Mouse (Mus musculus) embryonic facial prominence, embryonic 14.5 days (tissue): ENCODE data around the gene Sema5a. TPM values are rescaled to one million over a fixed set of nuclear protein-coding genes. Genes with fewer than 3 reads are reported as not detected.
"Not testable (repeated sequence)": the region's sequence is repeated elsewhere in the genome, so short reads cannot be mapped to it uniquely, and the experiment has no call there.

Source experiments
- ATAC-seq: fragments of 200-750 bp; cut with Nextera tagmentation; 2 replicates; pipeline ENCODE4 v1.8.0; 2017; ENCODE audit warnings: low read depth, moderate number of reproducible peaks, moderate TSS enrichment
- DNase-seq: peaks from one replicate; pipeline ENCODE4 v3.0.0-alpha.2; 2015; ENCODE audit warnings: low spot score
- H3K27ac ChIP-seq: fragments of 300-500 bp; sonication (generic); replicated peaks from 2 replicates; pipeline ENCODE4 v1.5.1; 2014; ENCODE audit warnings: low read depth, mild to moderate bottlenecking, low read length, moderate library complexity
- H3K27me3 ChIP-seq: fragments of 300-500 bp; sonication (generic); replicated peaks from 2 replicates; pipeline ENCODE4 v1.6.1; 2014; ENCODE audit warnings: low read length; ENCODE audit not compliant: control insufficient read depth, insufficient read depth
- H3K36me3 ChIP-seq: fragments of 300-500 bp; sonication (generic); 2 replicates; pipeline ENCODE4 v1.6.1; 2014; ENCODE audit warnings: low read length, mixed read lengths; ENCODE audit not compliant: control insufficient read depth, insufficient read depth
- H3K4me1 ChIP-seq: fragments of 300-500 bp; sonication (generic); 2 replicates; pipeline ENCODE4 v1.6.1; 2014; ENCODE audit warnings: antibody characterized with exemption, low read length; ENCODE audit not compliant: control insufficient read depth, insufficient read depth
- H3K4me2 ChIP-seq: fragments of 300-500 bp; sonication (generic); 2 replicates; pipeline ENCODE4 v1.6.1; 2014; ENCODE audit warnings: low read depth, mild to moderate bottlenecking, low read length, moderate library complexity, mixed read lengths
- H3K4me3 ChIP-seq: fragments of 300-500 bp; sonication (generic); 2 replicates; pipeline ENCODE4 v1.5.1; 2014; ENCODE audit warnings: low read depth, mild to moderate bottlenecking, low read length
- H3K9ac ChIP-seq: fragments of 300-500 bp; sonication (generic); 2 replicates; pipeline ENCODE4 v1.6.1; 2014; ENCODE audit warnings: low read depth, mild to moderate bottlenecking, low read length, moderate library complexity, mixed read lengths
- H3K9me3 ChIP-seq: fragments of 300-500 bp; sonication (generic); 2 replicates; pipeline ENCODE4 v1.6.1; 2016; ENCODE audit warnings: low read length; ENCODE audit not compliant: control insufficient read depth
- WGBS: fragments of 180-500 bp; shearing (Covaris S2); extraction: QIAGEN DNeasy Blood & Tissue Kit; methylation state at CpG from one replicate; pipeline ENCODE4 v1.1.7; 2014; 5-methylcytosine and 5-hydroxymethylcytosine counted together
- polyA plus RNA-seq: library from polyadenylated mRNA; unstranded; fragments of >200 nt; fragmentation: Nextera tagmentation; extraction: Ambion mirVana; gene quantifications from 2 replicates; pipeline ENCODE4 v1.2.1, GENCODE M21; 2014

Gene Sema5a
- polyA plus RNA-seq, 1 experiment from 2014 or later = 26.7 TPM

GRCm38 (mm10) chr15:32226888-32227395, 17.7 kb upstream of the Sema5a start:
- WGBS = 87% methylated on average over 7 of the region's 7 CpGs
- no peaks in the 10 kb centered on the region for H3K27me3 ChIP-seq
- H3K4me2 ChIP-seq = no peak overlapping the region
- H3K9ac ChIP-seq = no peak overlapping the region
- no peaks in the 10 kb centered on the region for H3K4me1 ChIP-seq
- H3K4me3 ChIP-seq = no peak overlapping the region
- H3K36me3 ChIP-seq = no peaks in the 10 kb centered on the region
- H3K9me3 ChIP-seq = no peaks in the 10 kb centered on the region
- no peak overlapping the region for H3K27ac ChIP-seq
- ATAC-seq = no peak
- DNase-seq = no peak

GRCm38 (mm10) chr15:32230066-32230465, 14.5 kb upstream of the Sema5a start:
- Histone ChIP-seq H3K27ac (no peak overlapping the region), H3K4me3 (no peak overlapping the region), H3K36me3 (no peaks in the 10 kb centered on the region), H3K4me2 (no peak overlapping the region), H3K4me1 (no peaks in the 10 kb centered on the region; the same call in 1 of the 2 replicates), H3K9ac (no peak overlapping the region), H3K9me3 (no peaks in the 10 kb centered on the region), H3K27me3 (no peaks in the 10 kb centered on the region)
- no peak for DNase-seq
- WGBS = 76% methylated on average over 2 of the region's 2 CpGs
- ATAC-seq = no peak

- ATAC-seq (no peak), DNase-seq (no peak)
- H3K9ac ChIP-seq = no peak overlapping the region
- no peak overlapping the region for H3K4me3 ChIP-seq
- H3K27ac ChIP-seq = no peak overlapping the region
- H3K4me2 ChIP-seq = no peak overlapping the region
- H3K9me3 ChIP-seq = no peaks in the 10 kb centered on the region
- H3K36me3 ChIP-seq = no peaks in the 10 kb centered on the region
- WGBS = 88% methylated on average over 3 of the region's 3 CpGs
- no peaks in the 10 kb centered on the region; the same call in 1 of the 2 replicates for H3K4me1 ChIP-seq
- no peaks in the 10 kb centered on the region for H3K27me3 ChIP-seq
These were observed 12.4 kb upstream of the Sema5a start for GRCm38 (mm10) chr15:32232189-32232588.

GRCm38 (mm10) chr15:32232666-32233141, 11.9 kb upstream of the Sema5a start:
- ATAC-seq, H3K9me3 ChIP-seq, DNase-seq, H3K27me3 ChIP-seq, H3K4me3 ChIP-seq, H3K4me1 ChIP-seq, H3K36me3 ChIP-seq, H3K27ac ChIP-seq, H3K9ac ChIP-seq, H3K4me2 ChIP-seq: not testable (repeated sequence)
- 20% methylated on average over 8 of the region's 8 CpGs for WGBS

- WGBS = 90% methylated on average over 1 of the region's 1 CpGs
- no peak overlapping the region for H3K4me3 ChIP-seq
- H3K27me3 ChIP-seq = no peaks in the 10 kb centered on the region
- H3K4me2 ChIP-seq = no peak overlapping the region
- H3K9ac ChIP-seq = no peak overlapping the region
- ATAC-seq (no peak), DNase-seq (no peak)
- no peaks in the 10 kb centered on the region; the same call in 1 of the 2 replicates for H3K4me1 ChIP-seq
- H3K36me3 ChIP-seq = no peaks in the 10 kb centered on the region
- H3K9me3 ChIP-seq = no peaks in the 10 kb centered on the region
- H3K27ac ChIP-seq = no peak overlapping the region
These were observed 11.2 kb upstream of the Sema5a start for GRCm38 (mm10) chr15:32233451-32233850.

- no peak for ATAC-seq
- H3K27me3 ChIP-seq = no peaks in the 10 kb centered on the region
- peaks cover 14% of the 10 kb centered on the region for H3K36me3 ChIP-seq
- peaks cover 7% of the 10 kb centered on the region; the same call in 1 of the 2 replicates for H3K4me1 ChIP-seq
- no peak overlapping the region for H3K9ac ChIP-seq
- no peak for DNase-seq
- H3K4me3 ChIP-seq = no peak overlapping the region
- no peaks in the 10 kb centered on the region for H3K9me3 ChIP-seq
- 95% methylated on average over 2 of the region's 2 CpGs for WGBS
- H3K27ac ChIP-seq = no peak overlapping the region
- no peak overlapping the region for H3K4me2 ChIP-seq
These were observed 5.5 kb upstream of the Sema5a start for GRCm38 (mm10) chr15:32239099-32239498.

- Histone ChIP-seq H3K4me3 (no peak overlapping the region), H3K4me1 (peaks cover 7% of the 10 kb centered on the region; the same call in 1 of the 2 replicates), H3K27ac (no peak overlapping the region), H3K36me3 (peaks cover 14% of the 10 kb centered on the region), H3K9ac (no peak overlapping the region), H3K9me3 (no peaks in the 10 kb centered on the region), H3K27me3 (no peaks in the 10 kb centered on the region), H3K4me2 (no peak overlapping the region)
- DNase-seq (no peak), ATAC-seq (no peak)
- WGBS = 81% methylated on average over 3 of the region's 3 CpGs
These were observed 4.5 kb upstream of the Sema5a start for GRCm38 (mm10) chr15:32240159-32240558.

- no peaks in the 10 kb centered on the region for H3K9me3 ChIP-seq
- no peak overlapping the region for H3K4me3 ChIP-seq
- ATAC-seq (no peak), DNase-seq (no peak)
- H3K27ac ChIP-seq = no peak overlapping the region
- H3K4me2 ChIP-seq = no peak overlapping the region
- H3K4me1 ChIP-seq = peaks cover 7% of the 10 kb centered on the region; the same call in 1 of the 2 replicates
- WGBS = 85% methylated on average over 6 of the region's 6 CpGs
- H3K9ac ChIP-seq = no peak overlapping the region
- H3K36me3 ChIP-seq = peaks cover 14% of the 10 kb centered on the region
- no peaks in the 10 kb centered on the region for H3K27me3 ChIP-seq
These were observed 2.9 kb upstream of the Sema5a start for GRCm38 (mm10) chr15:32241666-32242065.

GRCm38 (mm10) chr15:32243096-32243785, 1.4 kb upstream of the Sema5a start:
- DNase-seq (peak; percentile 89), ATAC-seq (no peak)
- Histone ChIP-seq H3K27ac (peak overlapping the region; percentile 86), H3K4me3 (peak overlapping the region; percentile 74), H3K9ac (peak overlapping the region; percentile 78), H3K9me3 (no peaks in the 10 kb centered on the region), H3K27me3 (no peaks in the 10 kb centered on the region), H3K36me3 (peaks cover 14% of the 10 kb centered on the region), H3K4me1 (peaks cover 19% of the 10 kb centered on the region; the same call in 1 of the 2 replicates), H3K4me2 (peak overlapping the region; percentile 91)
- 58% methylated on average over 12 of the region's 12 CpGs for WGBS
